Mouse (Mus musculus) forebrain, embryonic 16.5 days (tissue): ENCODE results near the gene Scamp1. TPM values are rescaled to one million over a fixed set of nuclear protein-coding genes. Genes with fewer than 3 reads are reported as not detected.

Experiments used
- ATAC-seq: fragments of 200-750 bp; cut with Nextera tagmentation; 2 replicates; pipeline ENCODE4 v1.8.0; 2017; ENCODE audit warnings: mild to moderate bottlenecking, moderate library complexity
- H3K27ac ChIP-seq: fragments of 300-500 bp; sonication (generic); 2 replicates; pipeline ENCODE4 v1.5.1; 2014; ENCODE audit warnings: low read length, control low read depth
- H3K27me3 ChIP-seq: fragments of 300-500 bp; sonication (generic); replicated peaks from 2 replicates; pipeline ENCODE4 v1.6.1; 2014; ENCODE audit warnings: low read length; ENCODE audit not compliant: control insufficient read depth, insufficient read depth
- H3K36me3 ChIP-seq: fragments of 300-500 bp; sonication (generic); 2 replicates; pipeline ENCODE4 v1.6.1; 2014; ENCODE audit not compliant: control insufficient read depth, insufficient read depth
- H3K4me1 ChIP-seq: fragments of 300-500 bp; sonication (generic); replicated peaks from 2 replicates; pipeline ENCODE4 v1.6.1; 2014; ENCODE audit warnings: low read length; ENCODE audit not compliant: control insufficient read depth, insufficient read depth
- H3K4me2 ChIP-seq: fragments of 300-500 bp; sonication (generic); 2 replicates; pipeline ENCODE4 v1.6.1; 2014; ENCODE audit warnings: mild to moderate bottlenecking, low read length, control low read depth
- H3K4me3 ChIP-seq: fragments of 300-500 bp; sonication (generic); replicated peaks from 2 replicates; pipeline ENCODE4 v1.5.1; 2014; ENCODE audit warnings: mild to moderate bottlenecking, low read length, control low read depth
- H3K9ac ChIP-seq: fragments of 300-500 bp; sonication (generic); replicated peaks from 2 replicates; pipeline ENCODE4 v1.6.1; 2014; ENCODE audit warnings: low read depth, low read length, control low read depth
- H3K9me3 ChIP-seq: fragments of 300-500 bp; sonication (generic); 2 replicates; pipeline ENCODE4 v1.6.1; 2016; ENCODE audit warnings: low read length; ENCODE audit not compliant: control insufficient read depth
- WGBS: fragments of 180-500 bp; shearing (Covaris S2); extraction: QIAGEN DNeasy Blood & Tissue Kit; methylation state at CpG from one replicate; pipeline ENCODE4 v1.1.7; 2014; 5-methylcytosine and 5-hydroxymethylcytosine counted together
- polyA plus RNA-seq: library from polyadenylated mRNA; unstranded; fragments of >200 nt; fragmentation: Nextera tagmentation; extraction: Ambion mirVana; gene quantifications from 2 replicates; pipeline ENCODE4 v1.2.1, GENCODE M21; 2015

Gene Scamp1
- polyA plus RNA-seq, 1 experiment from 2014 or later, result 132 TPM

DNA sequence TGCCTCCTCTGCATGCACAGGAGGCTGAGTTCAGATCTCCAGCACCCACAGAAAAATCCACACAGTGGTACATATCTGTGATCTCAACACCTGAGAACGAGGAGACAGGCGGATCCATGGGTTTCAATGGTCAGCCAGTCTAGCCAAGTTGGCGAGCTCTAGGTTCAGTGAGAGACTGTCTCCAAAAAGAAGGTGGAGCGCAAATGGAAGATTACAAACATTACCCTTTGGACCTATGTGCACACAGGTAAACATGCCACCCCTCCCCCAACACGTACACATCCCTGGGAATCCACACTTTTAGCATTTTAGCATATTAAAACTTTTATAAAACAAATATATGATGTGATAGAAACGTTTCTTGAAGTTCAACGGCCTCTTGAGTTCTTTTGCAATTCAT is 21.9 kb upstream of the Scamp1 start:
- Histone ChIP-seq H3K4me2 (no peak overlapping the region), H3K4me3 (no peak overlapping the region), H3K9ac (no peak overlapping the region), H3K36me3 (no peaks in the 10 kb centered on the region), H3K9me3 (no peaks in the 10 kb centered on the region), H3K27me3 (no peaks in the 10 kb centered on the region), H3K4me1 (peaks cover 6% of the 10 kb centered on the region), H3K27ac (no peak overlapping the region)
- no peak for ATAC-seq
- 93% methylated on average over 7 of the region's 7 CpGs for WGBS

DNA sequence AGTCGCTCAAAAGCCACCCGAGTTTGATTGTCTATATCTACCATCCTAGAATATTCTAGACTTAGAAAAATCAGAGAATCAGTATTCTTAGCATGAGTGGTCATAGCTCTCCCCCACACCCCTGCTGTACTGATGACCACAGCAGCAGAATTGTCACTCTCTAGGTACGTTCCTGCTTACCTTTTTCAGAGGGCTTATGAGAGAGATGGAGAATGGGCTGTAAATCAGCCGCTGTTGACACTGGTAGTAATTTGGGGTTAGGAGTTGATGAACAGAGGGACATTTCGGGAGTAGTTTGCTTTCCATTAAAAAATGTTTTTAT is 21.3 kb upstream of the Scamp1 start:
- peak overlapping the region; percentile 65 for H3K27ac ChIP-seq
- peaks cover 6% of the 10 kb centered on the region for H3K4me1 ChIP-seq
- peak overlapping the region; percentile 47 for H3K4me2 ChIP-seq
- peak overlapping the region; percentile 18; the same call in 1 of the 2 replicates for H3K4me3 ChIP-seq
- ATAC-seq, result peak; percentile 24; the same call in 1 of the 2 replicates
- peak overlapping the region; percentile 36; the same call in 1 of the 2 replicates for H3K9ac ChIP-seq
- no peaks in the 10 kb centered on the region for H3K27me3 ChIP-seq
- no peaks in the 10 kb centered on the region for H3K36me3 ChIP-seq
- H3K9me3 ChIP-seq, result no peaks in the 10 kb centered on the region
- 23% methylated on average over 5 of the region's 5 CpGs for WGBS

DNA sequence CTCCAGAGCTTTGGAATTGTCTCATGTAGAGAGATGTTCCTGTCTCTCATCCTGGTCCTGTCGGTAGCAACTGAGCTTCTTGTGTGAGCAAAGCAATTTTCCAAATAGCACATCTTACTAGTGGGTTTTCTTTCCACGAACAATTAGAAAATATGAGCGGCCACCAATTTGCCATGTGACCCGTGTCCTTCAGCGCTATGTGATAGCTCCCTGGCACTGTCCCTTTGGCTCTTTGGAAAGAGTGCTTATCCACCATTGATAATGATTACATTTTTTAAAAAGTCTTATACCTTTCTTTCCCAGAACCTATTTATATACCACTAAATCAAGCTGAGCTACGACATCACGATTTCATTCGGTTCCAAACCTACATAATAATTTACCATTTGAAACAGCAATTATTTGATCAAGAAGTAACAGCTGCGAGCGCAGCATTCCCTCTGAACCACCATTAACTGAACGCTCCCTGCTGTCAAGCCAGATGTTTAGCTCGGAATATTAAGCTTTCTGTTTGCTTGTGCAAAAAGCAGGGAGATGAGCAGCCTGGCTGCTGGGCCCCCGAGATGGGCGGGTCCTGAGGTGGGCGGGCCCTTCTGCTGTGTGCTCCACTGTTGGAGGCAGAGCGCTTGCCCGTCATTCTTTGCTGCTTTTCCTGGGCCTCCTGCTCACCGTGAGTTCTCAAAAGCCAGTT is 20.8 kb upstream of the Scamp1 start:
- Histone ChIP-seq H3K4me2 (peak overlapping the region; percentile 47), H3K4me1 (peaks cover 6% of the 10 kb centered on the region), H3K36me3 (no peaks in the 10 kb centered on the region), H3K27ac (peak overlapping the region; percentile 65), H3K27me3 (no peaks in the 10 kb centered on the region), H3K4me3 (peak overlapping the region; percentile 18; the same call in 1 of the 2 replicates), H3K9ac (peak overlapping the region; percentile 36; the same call in 1 of the 2 replicates), H3K9me3 (no peaks in the 10 kb centered on the region)
- ATAC-seq, result peak; percentile 93
- WGBS, result 33% methylated on average over 18 of the region's 18 CpGs

DNA sequence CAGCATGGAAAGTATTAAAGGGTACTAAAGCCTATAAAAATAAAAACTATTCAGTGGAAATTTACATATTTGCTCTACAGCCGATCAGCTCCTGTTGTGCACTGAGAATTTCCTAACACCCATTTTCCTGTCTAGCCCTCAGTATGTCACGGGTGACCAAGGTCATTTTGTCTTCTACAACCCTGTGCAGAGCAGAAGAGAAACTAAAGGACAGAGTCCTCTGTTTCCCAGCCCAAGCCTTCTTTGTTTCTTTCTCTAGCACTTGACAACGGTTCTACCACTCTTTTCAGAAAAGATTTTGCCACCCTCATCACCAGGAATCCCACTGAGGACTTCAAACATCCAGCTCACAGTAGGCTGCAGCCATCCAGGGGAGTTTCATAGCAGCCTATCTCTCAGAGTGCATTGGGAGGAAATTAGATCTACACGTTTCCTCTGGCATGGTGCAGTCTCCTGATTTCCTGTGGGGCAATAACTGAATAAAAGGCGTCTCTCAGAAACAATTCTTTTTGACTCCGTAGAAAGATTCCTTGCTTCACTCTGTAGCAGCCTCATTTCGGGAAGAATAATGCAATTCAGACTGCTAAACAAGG is 15.4 kb upstream of the Scamp1 start:
- no peak overlapping the region for H3K9ac ChIP-seq
- H3K4me1 ChIP-seq, result no peaks in the 10 kb centered on the region
- 47% methylated on average over 7 of the region's 7 CpGs for WGBS
- H3K4me2 ChIP-seq, result no peak overlapping the region
- no peak overlapping the region for H3K27ac ChIP-seq
- ATAC-seq, result no peak
- no peaks in the 10 kb centered on the region for H3K27me3 ChIP-seq
- H3K36me3 ChIP-seq, result no peaks in the 10 kb centered on the region
- no peaks in the 10 kb centered on the region for H3K9me3 ChIP-seq
- no peak overlapping the region for H3K4me3 ChIP-seq

DNA sequence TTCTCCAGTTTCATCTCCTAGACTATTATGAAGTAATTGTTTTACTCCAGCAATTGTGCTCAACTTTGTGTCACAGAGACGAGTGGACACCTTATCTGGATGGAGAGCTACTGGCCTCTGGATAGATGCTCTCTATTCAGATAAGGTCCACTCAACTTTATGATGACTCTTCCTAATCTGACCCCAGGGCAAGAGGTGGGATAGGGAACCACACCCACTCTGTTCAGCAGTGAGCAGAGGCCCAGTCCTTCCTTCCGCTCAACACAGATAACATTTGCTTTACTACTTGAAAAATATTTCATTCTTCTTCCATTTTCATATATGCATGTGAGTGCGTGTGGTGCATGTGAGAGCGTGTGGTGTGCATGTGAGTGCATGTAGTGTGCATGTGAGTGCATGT is 14.6 kb upstream of the Scamp1 start:
- H3K4me3 ChIP-seq, result no peak overlapping the region
- H3K36me3 ChIP-seq, result no peaks in the 10 kb centered on the region
- no peak overlapping the region for H3K4me2 ChIP-seq
- ATAC-seq, result no peak
- no peak overlapping the region for H3K27ac ChIP-seq
- no peaks in the 10 kb centered on the region for H3K4me1 ChIP-seq
- 89% methylated on average over 4 of the region's 4 CpGs for WGBS
- no peak overlapping the region for H3K9ac ChIP-seq
- H3K9me3 ChIP-seq, result no peaks in the 10 kb centered on the region
- H3K27me3 ChIP-seq, result no peaks in the 10 kb centered on the region

DNA sequence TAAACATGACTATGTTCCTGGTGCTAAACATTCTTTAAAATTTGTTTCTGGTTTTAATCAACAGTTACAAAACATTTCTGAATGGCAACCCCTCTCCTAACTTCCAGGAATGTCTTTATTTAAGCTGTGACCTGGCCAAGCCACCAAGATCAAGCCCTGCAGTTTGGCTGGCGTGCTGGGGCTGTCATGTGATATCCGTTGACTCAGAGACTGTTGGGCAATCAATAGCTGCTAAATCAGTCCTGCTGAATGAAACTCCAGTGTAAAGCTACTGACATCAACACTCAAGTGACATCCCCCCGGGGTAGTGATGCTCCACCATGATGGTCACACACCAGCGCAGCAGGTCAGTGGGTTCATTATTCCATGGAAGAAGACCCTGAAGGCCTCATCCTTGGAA is 12.7 kb upstream of the Scamp1 start:
- 90% methylated on average over 4 of the region's 4 CpGs for WGBS
- H3K27ac ChIP-seq, result no peak overlapping the region
- H3K9me3 ChIP-seq, result no peaks in the 10 kb centered on the region
- ATAC-seq, result no peak
- H3K9ac ChIP-seq, result no peak overlapping the region
- no peaks in the 10 kb centered on the region for H3K36me3 ChIP-seq
- H3K27me3 ChIP-seq, result no peaks in the 10 kb centered on the region
- H3K4me2 ChIP-seq, result no peak overlapping the region
- H3K4me3 ChIP-seq, result no peak overlapping the region
- H3K4me1 ChIP-seq, result no peaks in the 10 kb centered on the region

DNA sequence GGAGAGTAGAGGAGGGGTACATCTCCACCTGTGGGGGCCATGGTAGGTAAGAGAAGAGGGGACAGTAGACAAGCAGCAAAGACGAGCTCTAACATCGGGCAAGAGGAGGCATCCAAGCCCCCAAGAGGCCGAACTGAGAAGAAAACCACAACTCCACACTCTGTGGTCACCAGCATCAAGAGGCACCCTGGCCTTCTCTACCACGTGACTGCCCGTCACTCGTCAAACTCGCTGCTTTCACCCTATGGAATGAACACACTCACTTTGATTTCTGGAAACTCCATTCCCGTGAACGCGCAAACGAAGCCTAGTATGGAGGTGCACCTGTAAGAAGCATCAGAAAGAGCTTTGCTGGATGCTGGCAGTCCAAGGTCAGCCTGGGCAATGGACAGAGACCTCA is 10.7 kb upstream of the Scamp1 start:
- Histone ChIP-seq H3K36me3 (no peaks in the 10 kb centered on the region), H3K9ac (no peak overlapping the region), H3K4me1 (no peaks in the 10 kb centered on the region), H3K27ac (no peak overlapping the region), H3K9me3 (no peaks in the 10 kb centered on the region), H3K4me3 (no peak overlapping the region), H3K4me2 (no peak overlapping the region), H3K27me3 (no peaks in the 10 kb centered on the region)
- 82% methylated on average over 11 of the region's 11 CpGs for WGBS
- no peak for ATAC-seq

DNA sequence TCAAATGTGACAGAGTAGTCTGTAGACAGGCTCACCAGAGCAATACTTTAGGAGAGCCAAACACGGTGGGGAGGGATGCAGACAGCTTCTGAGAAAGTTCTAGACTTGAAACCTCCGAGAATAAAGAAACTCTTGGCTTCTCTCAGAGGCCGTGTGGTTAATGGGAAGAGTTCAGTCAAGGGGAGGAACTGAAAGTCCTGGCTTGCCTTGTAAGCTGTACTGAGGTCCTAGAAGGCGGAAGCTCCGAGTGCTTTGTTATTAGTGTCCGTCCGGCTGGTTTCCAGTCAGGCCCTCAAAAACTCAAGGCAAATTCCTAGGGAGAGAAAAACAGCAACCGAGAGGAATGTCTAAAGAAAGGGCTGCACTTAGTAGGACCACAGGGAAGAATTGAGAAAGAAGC is 10.3 kb upstream of the Scamp1 start:
- H3K36me3 ChIP-seq, result no peaks in the 10 kb centered on the region
- WGBS, result 88% methylated on average over 8 of the region's 8 CpGs

DNA sequence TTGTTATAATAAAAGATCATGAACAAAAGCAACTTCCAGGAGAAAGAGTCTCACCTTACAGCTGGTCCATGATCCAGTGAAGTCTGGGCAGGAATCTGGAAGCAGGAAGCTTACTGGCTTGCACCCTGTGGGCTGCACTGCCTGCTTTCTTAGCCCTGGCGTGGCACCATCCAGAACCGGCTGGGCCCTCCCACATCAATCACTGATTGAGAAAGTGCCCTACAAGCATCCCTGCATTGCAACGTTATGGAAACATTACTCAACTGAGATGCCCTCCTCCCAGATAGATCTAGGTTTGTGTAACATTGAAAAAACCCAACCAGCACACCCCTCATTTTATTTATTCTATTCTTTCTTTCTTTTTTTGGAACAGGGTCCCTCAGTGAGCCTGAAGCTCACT is 9.2 kb upstream of the Scamp1 start:
- Histone ChIP-seq H3K4me2 (no peak overlapping the region), H3K4me3 (no peak overlapping the region), H3K9ac (no peak overlapping the region), H3K36me3 (no peaks in the 10 kb centered on the region), H3K27ac (no peak overlapping the region), H3K27me3 (no peaks in the 10 kb centered on the region), H3K9me3 (no peaks in the 10 kb centered on the region), H3K4me1 (no peaks in the 10 kb centered on the region)
- 50% methylated on average over 3 of the region's 3 CpGs for WGBS
- ATAC-seq, result no peak

More for the DNA sequence above, 10.3 kb upstream of the Scamp1 start:
- H3K27me3 ChIP-seq, result no peaks in the 10 kb centered on the region
- no peaks in the 10 kb centered on the region for H3K4me1 ChIP-seq
- H3K4me3 ChIP-seq, result no peak overlapping the region
- no peak overlapping the region for H3K9ac ChIP-seq
- H3K27ac ChIP-seq, result no peak overlapping the region
- H3K4me2 ChIP-seq, result no peak overlapping the region
- no peaks in the 10 kb centered on the region for H3K9me3 ChIP-seq
- ATAC-seq, result no peak
